Mouse (Mus musculus): ENCODE measurements around the gene Rap2c. TPM values are rescaled to one million over a fixed set of nuclear protein-coding genes. Genes with fewer than 3 reads are reported as not detected.

Gene Rap2c
- polyA plus RNA-seq, 1 experiment = 12.6 TPM

- TF ChIP-seq CTCF (IDR thresholded peaks at IDR 0.05; ENCODE audit: borderline replicate concordance, insufficient read depth, low read depth, low read length) (no peak), POLR2A (IDR thresholded peaks at IDR 0.05; ENCODE audit: borderline replicate concordance, insufficient read depth, low read length) (no peak)
- no peak overlapping the region for H3K27ac ChIP-seq (ENCODE audit: insufficient read depth, low read length)
- no peak for DNase-seq
- H3K27me3 ChIP-seq (ENCODE audit: control insufficient read depth, insufficient read depth, low read length) = no peaks in the 10 kb centered on the region
- H3K4me1 ChIP-seq (ENCODE audit: control insufficient read depth, insufficient read depth, low read length) = no peaks in the 10 kb centered on the region
- 63% methylated on average over 3 of the region's 3 CpGs for WGBS
- no peak overlapping the region for H3K4me3 ChIP-seq (replicated peaks; ENCODE audit: insufficient read depth, low read depth, low read length)
These were observed 34.1 kb upstream of the Rap2c start for GRCm38 (mm10) chrX:51051680-51052461.

DNA sequence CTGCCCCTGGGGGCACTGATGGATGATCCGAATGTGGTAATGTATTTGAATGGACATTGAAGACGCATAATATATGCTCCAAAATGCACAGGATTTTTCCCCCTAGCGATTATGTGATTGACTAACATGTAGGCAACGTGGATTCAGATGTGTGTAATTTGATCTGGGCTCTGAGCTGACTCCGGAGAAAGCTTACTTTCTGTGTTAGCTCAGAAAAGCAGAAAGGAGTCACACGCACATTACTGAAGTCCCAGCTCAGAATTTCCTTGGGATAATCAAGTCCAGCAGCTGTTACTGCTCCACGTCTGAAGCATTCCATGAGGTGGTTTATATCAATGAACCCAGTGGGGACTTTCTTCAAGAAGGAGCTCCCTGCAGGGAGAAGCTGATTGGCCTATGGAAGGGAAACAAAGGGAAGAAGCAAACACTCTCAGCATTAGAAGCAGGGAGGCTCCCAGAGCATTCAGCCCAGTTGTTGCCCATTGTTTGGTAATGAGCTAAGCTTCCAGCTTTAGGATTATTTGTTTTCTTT lies 17.9 kb upstream of the Rap2c start:
- Histone ChIP-seq H3K4me1 (ENCODE audit: control insufficient read depth, insufficient read depth, low read length) (no peaks in the 10 kb centered on the region), H3K4me3 (replicated peaks; ENCODE audit: insufficient read depth, low read depth, low read length) (no peak overlapping the region), H3K27me3 (ENCODE audit: control insufficient read depth, insufficient read depth, low read length) (no peaks in the 10 kb centered on the region), H3K27ac (ENCODE audit: insufficient read depth, low read length) (no peak overlapping the region)
- WGBS = 30% methylated on average over 7 of the region's 7 CpGs
- no peak for DNase-seq
- TF ChIP-seq CTCF (IDR thresholded peaks at IDR 0.05; ENCODE audit: borderline replicate concordance, insufficient read depth, low read depth, low read length) (no peak), POLR2A (IDR thresholded peaks at IDR 0.05; ENCODE audit: borderline replicate concordance, insufficient read depth, low read length) (no peak)

DNA sequence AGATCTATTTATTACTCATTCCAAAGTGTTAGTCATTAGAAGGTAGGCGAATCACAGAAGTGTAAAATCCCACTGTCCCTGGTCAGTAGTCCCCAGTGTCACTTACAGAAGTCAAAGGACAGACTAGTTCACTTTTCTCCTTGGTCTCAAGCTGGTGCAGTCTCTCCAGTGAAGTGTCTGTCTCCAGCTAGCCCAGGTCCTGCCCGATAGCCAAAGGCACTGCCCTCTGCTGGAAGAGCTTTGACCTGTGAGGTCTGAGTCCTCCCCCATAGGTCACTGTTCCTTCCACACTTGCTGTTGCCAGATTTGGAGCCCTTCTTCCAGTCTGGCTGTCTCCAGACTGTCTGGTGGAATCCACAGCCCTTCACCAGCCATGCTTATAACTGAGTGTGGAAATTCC lies 2.1 kb upstream of the Rap2c start:
- 35% methylated on average over 2 of the region's 2 CpGs for WGBS
- H3K4me1 ChIP-seq (ENCODE audit: control insufficient read depth, insufficient read depth, low read length) = no peaks in the 10 kb centered on the region
- no peaks in the 10 kb centered on the region for H3K27me3 ChIP-seq (ENCODE audit: control insufficient read depth, insufficient read depth, low read length)
- no peak for TF ChIP-seq POLR2A (IDR thresholded peaks at IDR 0.05; ENCODE audit: borderline replicate concordance, insufficient read depth, low read length)
- TF ChIP-seq CTCF (IDR thresholded peaks at IDR 0.05; ENCODE audit: borderline replicate concordance, insufficient read depth, low read depth, low read length) = peak; percentile 39; the same call in 1 of the 2 replicates
- no peak overlapping the region for H3K27ac ChIP-seq (ENCODE audit: insufficient read depth, low read length)
- H3K4me3 ChIP-seq (replicated peaks; ENCODE audit: insufficient read depth, low read depth, low read length) = no peak overlapping the region
- DNase-seq = peak; percentile 33 to 37

- H3K27me3 ChIP-seq (ENCODE audit: control insufficient read depth, insufficient read depth, low read length) = no peaks in the 10 kb centered on the region
- 0 out of 2 replicates have a peak, but pooled peaks have one; percentile 33 for TF ChIP-seq POLR2A (IDR thresholded peaks at IDR 0.05; ENCODE audit: borderline replicate concordance, insufficient read depth, low read length)
- no peak for TF ChIP-seq CTCF (IDR thresholded peaks at IDR 0.05; ENCODE audit: borderline replicate concordance, insufficient read depth, low read depth, low read length)
- WGBS = 11% methylated on average over 32 of the region's 32 CpGs
- peak overlapping the region; percentile 84 for H3K27ac ChIP-seq (ENCODE audit: insufficient read depth, low read length)
- DNase-seq = peak; percentile 75 to 77
- H3K4me3 ChIP-seq (replicated peaks; ENCODE audit: insufficient read depth, low read depth, low read length) = peak overlapping the region; percentile 81
- no peaks in the 10 kb centered on the region for H3K4me1 ChIP-seq (ENCODE audit: control insufficient read depth, insufficient read depth, low read length)
These were observed 965 bp upstream of the Rap2c start for GRCm38 (mm10) chrX:51018786-51019179.

DNA sequence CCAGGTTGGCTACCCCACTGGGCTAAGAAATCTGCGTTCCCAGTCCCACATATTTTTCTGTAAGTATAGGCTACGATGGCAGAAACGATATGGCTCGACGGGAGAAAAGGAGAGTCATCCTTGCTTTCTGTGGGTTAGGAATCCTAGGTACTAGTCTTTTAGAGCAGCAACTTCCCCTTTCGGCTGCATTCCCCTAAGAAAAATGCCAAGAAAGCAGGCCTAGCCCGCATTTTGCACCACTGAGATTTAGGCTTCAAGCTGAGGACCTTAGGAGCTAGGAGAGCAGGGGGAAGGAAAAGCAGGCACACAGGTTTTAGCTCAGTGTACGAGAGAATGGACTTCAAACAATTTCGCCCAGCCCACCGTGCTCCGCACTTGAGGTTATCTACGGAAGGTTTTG lies 892 bp downstream of the Rap2c start:
- 16% methylated on average over 12 of the region's 12 CpGs for WGBS
- Histone ChIP-seq H3K4me1 (ENCODE audit: control insufficient read depth, insufficient read depth, low read length) (no peaks in the 10 kb centered on the region), H3K27ac (ENCODE audit: insufficient read depth, low read length) (no peak overlapping the region), H3K27me3 (ENCODE audit: control insufficient read depth, insufficient read depth, low read length) (no peaks in the 10 kb centered on the region), H3K4me3 (replicated peaks; ENCODE audit: insufficient read depth, low read depth, low read length) (peak overlapping the region; percentile 66)
- TF ChIP-seq CTCF (IDR thresholded peaks at IDR 0.05; ENCODE audit: borderline replicate concordance, insufficient read depth, low read depth, low read length) (no peak), POLR2A (IDR thresholded peaks at IDR 0.05; ENCODE audit: borderline replicate concordance, insufficient read depth, low read length) (no peak)
- peak in 1 of 2 experiments; percentile 10 for DNase-seq

GRCm38 (mm10) chrX:51012280-51012679 lies 5.5 kb downstream of the Rap2c start:
- H3K4me1 ChIP-seq (ENCODE audit: control insufficient read depth, insufficient read depth, low read length) = no peaks in the 10 kb centered on the region
- no peak overlapping the region for H3K27ac ChIP-seq (ENCODE audit: insufficient read depth, low read length)
- WGBS = 65% methylated on average over 2 of the region's 2 CpGs
- H3K27me3 ChIP-seq (ENCODE audit: control insufficient read depth, insufficient read depth, low read length) = no peaks in the 10 kb centered on the region
- no peak for DNase-seq
- no peak overlapping the region for H3K4me3 ChIP-seq (replicated peaks; ENCODE audit: insufficient read depth, low read depth, low read length)
- no peak for TF ChIP-seq CTCF (IDR thresholded peaks at IDR 0.05; ENCODE audit: borderline replicate concordance, insufficient read depth, low read depth, low read length)
- no peak for TF ChIP-seq POLR2A (IDR thresholded peaks at IDR 0.05; ENCODE audit: borderline replicate concordance, insufficient read depth, low read length)

DNA sequence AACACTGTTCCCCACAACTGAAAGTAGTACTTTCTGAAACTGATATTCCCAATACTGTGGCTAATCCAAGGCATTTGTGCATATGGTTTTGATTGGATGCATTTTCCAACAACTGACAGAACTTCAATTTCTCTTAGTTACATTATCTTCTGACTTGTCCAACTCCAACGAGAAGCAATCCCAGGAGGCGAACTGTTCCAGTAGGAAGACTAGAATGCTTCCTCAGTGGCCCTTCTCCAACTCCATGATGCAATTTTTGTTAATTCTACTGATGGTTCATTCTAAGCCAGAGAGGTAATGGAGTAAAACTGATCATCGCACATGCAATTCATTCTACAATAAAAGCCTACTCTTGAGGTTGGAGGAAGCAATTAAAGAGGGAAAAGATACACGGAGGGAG lies 7.5 kb downstream of the Rap2c start:
- no peak overlapping the region for H3K27ac ChIP-seq (ENCODE audit: insufficient read depth, low read length)
- no peaks in the 10 kb centered on the region for H3K4me1 ChIP-seq (ENCODE audit: control insufficient read depth, insufficient read depth, low read length)
- no peak overlapping the region for H3K4me3 ChIP-seq (replicated peaks; ENCODE audit: insufficient read depth, low read depth, low read length)
- no peaks in the 10 kb centered on the region for H3K27me3 ChIP-seq (ENCODE audit: control insufficient read depth, insufficient read depth, low read length)
- 88% methylated on average over 4 of the region's 4 CpGs for WGBS
- no peak for DNase-seq
- TF ChIP-seq POLR2A (IDR thresholded peaks at IDR 0.05; ENCODE audit: borderline replicate concordance, insufficient read depth, low read length) = no peak
- no peak for TF ChIP-seq CTCF (IDR thresholded peaks at IDR 0.05; ENCODE audit: borderline replicate concordance, insufficient read depth, low read depth, low read length)

DNA sequence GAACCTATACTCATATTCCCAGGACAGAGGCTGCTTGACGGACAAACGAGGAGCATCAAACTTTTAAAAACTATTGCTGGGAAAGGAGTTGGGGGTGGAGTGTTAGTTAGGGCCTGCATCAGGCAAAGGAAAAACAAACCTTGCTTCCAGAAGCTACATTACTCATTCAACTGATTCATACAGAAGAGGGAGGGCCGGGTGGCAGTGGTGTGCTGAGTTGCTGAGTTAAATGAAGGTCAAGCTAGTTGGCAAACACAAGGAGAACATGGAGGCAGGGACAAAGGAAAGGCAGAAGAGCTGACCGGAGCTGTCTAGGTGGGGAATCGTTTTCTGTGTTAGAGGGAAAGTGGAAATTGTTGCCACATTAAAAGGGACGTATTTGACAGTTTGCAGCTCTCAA lies 17.0 kb downstream of the Rap2c start:
- Histone ChIP-seq H3K27me3 (ENCODE audit: control insufficient read depth, insufficient read depth, low read length) (no peaks in the 10 kb centered on the region), H3K4me3 (replicated peaks; ENCODE audit: insufficient read depth, low read depth, low read length) (no peak overlapping the region), H3K27ac (ENCODE audit: insufficient read depth, low read length) (no peak overlapping the region), H3K4me1 (ENCODE audit: control insufficient read depth, insufficient read depth, low read length) (no peaks in the 10 kb centered on the region)
- DNase-seq = no peak
- 82% methylated on average over 6 of the region's 6 CpGs for WGBS
- no peak for TF ChIP-seq CTCF (IDR thresholded peaks at IDR 0.05; ENCODE audit: borderline replicate concordance, insufficient read depth, low read depth, low read length)

Measured in cerebellum, adult 2 months (tissue).